Mouse (Mus musculus): ENCODE measurements around the gene Gm21985. TPM values are rescaled to one million over a fixed set of nuclear protein-coding genes. Genes with fewer than 3 reads are reported as not detected.
A peak's percentile ranks its signal among the peaks of the same experiment; 100 is the strongest.
"Not testable (repeated sequence)": the region's sequence is repeated elsewhere in the genome, so short reads cannot be mapped to it uniquely, and the experiment has no call there.

Gm21985 gene
- total RNA-seq, 2 experiments from 2014 or later = 1.3 TPM; not detected in 1

DNA sequence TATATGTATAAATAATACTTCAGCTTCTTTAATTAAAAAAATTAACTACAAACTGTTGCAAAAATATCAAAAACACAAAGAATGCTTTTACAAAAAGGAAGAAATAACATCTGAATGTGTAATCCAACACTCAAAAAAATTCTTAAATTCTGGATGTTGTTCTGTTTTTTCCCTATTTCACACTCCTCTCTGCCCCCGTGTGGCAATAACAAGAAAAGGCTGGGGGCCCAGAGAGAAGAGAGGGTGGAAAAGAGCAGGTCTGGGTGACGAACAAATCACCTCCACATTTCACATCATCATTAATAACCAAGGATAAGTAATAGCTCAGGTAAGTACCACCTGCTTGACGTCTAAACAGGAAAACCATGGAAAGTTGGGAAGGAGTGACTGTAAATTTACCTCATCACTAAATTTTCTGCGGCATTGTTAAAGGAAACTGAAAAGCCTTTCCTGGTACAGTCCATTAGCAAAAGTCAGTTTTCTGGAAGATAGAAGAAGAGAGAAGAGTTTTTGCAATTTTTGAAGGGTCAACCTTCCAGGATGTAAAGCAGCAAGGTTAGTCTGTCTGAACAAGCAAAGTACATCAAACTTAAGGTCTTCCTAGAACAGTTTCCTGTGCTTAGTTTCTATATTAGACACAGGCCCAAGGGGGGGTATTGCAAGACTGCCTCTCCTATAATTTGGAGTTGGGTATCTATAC lies 183.6 kb downstream of the Gm21985 start:
- ATAC-seq (replicated peaks; ENCODE audit: low FRiP score, poor library complexity, severe bottlenecking) = no peak

DNA sequence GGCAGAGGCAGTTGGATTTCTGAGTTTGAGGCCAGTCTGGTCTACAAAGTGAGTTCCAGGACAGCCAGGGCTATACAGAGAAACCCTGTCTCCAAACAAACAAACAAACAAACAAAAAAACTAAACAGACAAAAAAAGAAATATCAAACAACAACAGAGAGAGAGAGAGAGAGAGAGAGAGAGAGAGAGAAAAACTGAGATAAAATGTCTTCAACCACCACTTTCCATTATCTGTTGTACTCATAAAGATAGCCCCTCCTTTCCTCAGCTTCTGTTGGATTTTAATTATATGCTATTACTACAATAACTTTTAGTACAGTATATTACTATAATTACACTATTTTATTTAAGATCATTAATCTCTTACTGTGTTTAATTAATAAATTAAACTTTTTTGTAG lies 186.4 kb downstream of the Gm21985 start:
- ATAC-seq (replicated peaks; ENCODE audit: low FRiP score, poor library complexity, severe bottlenecking) = not testable (repeated sequence)

DNA sequence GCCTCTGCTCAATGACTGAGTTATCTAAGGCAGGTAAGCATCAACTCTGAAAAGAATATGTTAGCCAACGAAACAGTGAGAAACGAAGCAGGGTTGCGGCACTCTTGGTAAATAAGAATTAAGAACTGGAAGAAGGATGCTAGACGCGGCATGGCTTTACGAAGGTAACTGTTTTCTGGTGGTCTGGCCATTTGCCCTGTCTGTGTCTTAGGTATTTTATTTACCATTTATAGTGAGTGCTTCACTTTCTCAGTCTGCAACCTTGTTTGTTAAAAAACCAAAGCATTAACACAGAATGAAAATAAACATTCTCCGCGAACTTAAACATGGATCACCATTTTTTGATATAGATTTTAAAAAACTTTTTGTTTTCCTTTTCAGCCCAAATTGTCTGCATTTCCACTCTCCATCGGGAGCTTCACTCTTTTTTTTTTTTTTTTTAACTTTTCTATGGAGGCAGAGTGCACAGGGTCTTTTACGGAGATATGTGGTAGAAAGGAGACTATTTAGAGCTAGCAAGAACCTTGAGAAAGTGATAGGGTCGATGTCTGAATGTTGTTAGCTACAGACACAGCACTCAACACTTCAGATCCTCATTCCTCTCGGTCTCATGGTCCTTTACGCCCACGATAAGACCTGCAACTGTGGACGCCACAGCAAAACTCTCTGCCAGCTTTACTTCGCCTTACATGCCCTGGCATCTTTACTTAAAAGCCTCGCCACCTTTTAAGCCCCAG lies 188.2 kb downstream of the Gm21985 start:
- peak; percentile 65 for ATAC-seq (replicated peaks; ENCODE audit: low FRiP score, poor library complexity, severe bottlenecking)

DNA sequence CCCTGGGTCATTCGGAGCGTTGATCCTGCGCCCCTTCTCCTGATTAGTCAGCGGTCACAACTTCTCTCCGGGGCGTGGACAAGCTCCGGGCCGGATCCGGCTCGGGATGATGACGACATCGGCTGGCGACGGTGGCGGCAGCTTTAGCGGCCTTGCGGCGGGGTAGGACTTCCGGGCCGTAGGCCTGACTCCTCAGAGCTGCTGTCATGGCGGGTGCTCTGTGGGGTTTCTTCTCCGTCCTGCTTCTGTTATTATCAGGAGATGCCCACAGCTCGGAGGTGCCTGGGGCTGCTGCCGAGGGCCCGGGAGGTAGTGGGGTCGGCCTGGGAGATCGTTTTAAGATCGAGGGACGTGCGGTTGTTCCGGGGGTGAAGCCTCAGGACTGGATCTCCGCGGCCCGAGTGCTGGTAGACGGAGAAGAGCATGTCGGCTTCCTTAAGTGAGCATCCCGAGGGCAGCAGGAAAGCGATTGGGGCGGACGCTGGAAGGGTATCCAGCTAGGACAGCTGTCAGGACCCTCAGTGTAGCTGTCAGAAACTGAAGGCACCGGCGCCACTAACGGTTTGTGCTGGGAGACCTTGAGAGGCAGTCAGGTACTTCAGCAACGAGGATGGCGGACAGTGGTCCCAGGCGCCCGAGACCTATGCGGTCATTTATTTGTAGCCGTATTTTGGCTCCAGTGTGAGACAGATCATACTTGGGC lies 188.9 kb downstream of the Gm21985 start, which contains the start of gene Emc7:
Emc7 (plus strand) TSS at position 136 of the 703 bp plus-strand sequence.
- ATAC-seq (replicated peaks; ENCODE audit: low FRiP score, poor library complexity, severe bottlenecking) = peak; percentile 98

Other genes with a start within 250 kb of the Gm21985 start
- gene Olfr1311, start 241.9 kb upstream of the Gm21985 start, total RNA-seq (2015; ENCODE audit: low replicate concordance) = not detected in 2 replicates
- gene Olfr1311, start 241.9 kb upstream of the Gm21985 start, total RNA-seq (2017; ENCODE audit: low replicate concordance) = not detected in 2 replicates
- not detected in 2 replicates for gene Olfr1312, start 216.1 kb upstream of the Gm21985 start, total RNA-seq (2015; ENCODE audit: low replicate concordance)
- not detected in 2 replicates for gene Olfr1312, start 216.1 kb upstream of the Gm21985 start, total RNA-seq (2017; ENCODE audit: low replicate concordance)
- not detected in 2 replicates for gene Olfr1313, start 188.5 kb upstream of the Gm21985 start, total RNA-seq (2015; ENCODE audit: low replicate concordance)
- not detected in 2 replicates for gene Olfr1313, start 188.5 kb upstream of the Gm21985 start, total RNA-seq (2017; ENCODE audit: low replicate concordance)
- not detected in 2 replicates for gene Olfr1314, start 169.5 kb upstream of the Gm21985 start, total RNA-seq (2015; ENCODE audit: low replicate concordance)
- gene Olfr1314, start 169.5 kb upstream of the Gm21985 start, total RNA-seq (2017; ENCODE audit: low replicate concordance) = not detected in 2 replicates
- gene Olfr1315-ps1, start 150.9 kb upstream of the Gm21985 start, total RNA-seq (2015; ENCODE audit: low replicate concordance) = not detected in 2 replicates
- gene Olfr1315-ps1, start 150.9 kb upstream of the Gm21985 start, total RNA-seq (2017; ENCODE audit: low replicate concordance) = not detected in 2 replicates
- not detected in 2 replicates for gene Olfr1316, start 131.3 kb upstream of the Gm21985 start, total RNA-seq (2015; ENCODE audit: low replicate concordance)
- gene Olfr1316, start 131.3 kb upstream of the Gm21985 start, total RNA-seq (2017; ENCODE audit: low replicate concordance) = not detected in 2 replicates
- not detected in 2 replicates for gene Olfr1317, start 126.0 kb upstream of the Gm21985 start, total RNA-seq (2015; ENCODE audit: low replicate concordance)
- not detected in 2 replicates for gene Olfr1317, start 126.0 kb upstream of the Gm21985 start, total RNA-seq (2017; ENCODE audit: low replicate concordance)
- not detected in 2 replicates for gene Olfr1318, start 112.1 kb upstream of the Gm21985 start, total RNA-seq (2015; ENCODE audit: low replicate concordance)
- not detected in 2 replicates for gene Olfr1318, start 112.1 kb upstream of the Gm21985 start, total RNA-seq (2017; ENCODE audit: low replicate concordance)
- 2.5 and 5.0 TPM in 2 replicates for gene Lpcat4, start 26.8 kb upstream of the Gm21985 start, total RNA-seq (2015; ENCODE audit: low replicate concordance)
- gene Lpcat4, start 26.8 kb upstream of the Gm21985 start, total RNA-seq (2017; ENCODE audit: low replicate concordance) = 0.39 TPM in 1 of 2 replicates, not detected in the other
- not detected in 2 replicates for gene Nutm1, start 7.0 kb upstream of the Gm21985 start, total RNA-seq (2015; ENCODE audit: low replicate concordance)
- gene Nutm1, start 7.0 kb upstream of the Gm21985 start, total RNA-seq (2017; ENCODE audit: low replicate concordance) = not detected in 2 replicates
- 23.5 and 32.4 TPM in 2 replicates for gene Nop10, start 4.4 kb upstream of the Gm21985 start, total RNA-seq (2015; ENCODE audit: low replicate concordance)
- 12.3 and 16.3 TPM in 2 replicates for gene Nop10, start 4.4 kb upstream of the Gm21985 start, total RNA-seq (2017; ENCODE audit: low replicate concordance)
- gene Slc12a6, start 489 bp upstream of the Gm21985 start, total RNA-seq (2015; ENCODE audit: low replicate concordance) = 52.8 and 57.7 TPM in 2 replicates
- 42.4 and 70.9 TPM in 2 replicates for gene Slc12a6, start 489 bp upstream of the Gm21985 start, total RNA-seq (2017; ENCODE audit: low replicate concordance)
- gene Emc4, start 101.7 kb downstream of the Gm21985 start, total RNA-seq (2015; ENCODE audit: low replicate concordance) = 23.5 and 30.3 TPM in 2 replicates
- 9.9 and 11.3 TPM in 2 replicates for gene Emc4, start 101.7 kb downstream of the Gm21985 start, total RNA-seq (2017; ENCODE audit: low replicate concordance)
- 21.3 and 29.3 TPM in 2 replicates for gene Katnbl1, start 112.9 kb downstream of the Gm21985 start, total RNA-seq (2015; ENCODE audit: low replicate concordance)
- gene Katnbl1, start 112.9 kb downstream of the Gm21985 start, total RNA-seq (2017; ENCODE audit: low replicate concordance) = 20.7 and 21.3 TPM in 2 replicates
- 5.0 and 5.8 TPM in 2 replicates for gene Emc7, start 188.7 kb downstream of the Gm21985 start, total RNA-seq (2015; ENCODE audit: low replicate concordance)
- 7.2 and 7.3 TPM in 2 replicates for gene Emc7, start 188.7 kb downstream of the Gm21985 start, total RNA-seq (2017; ENCODE audit: low replicate concordance)
- not detected in 2 replicates for gene Chrm5, start 214.5 kb downstream of the Gm21985 start, total RNA-seq (2015; ENCODE audit: low replicate concordance)
- not detected in 2 replicates for gene Chrm5, start 214.5 kb downstream of the Gm21985 start, total RNA-seq (2017; ENCODE audit: low replicate concordance)
- gene Aven, start 226.7 kb downstream of the Gm21985 start, total RNA-seq (2015; ENCODE audit: low replicate concordance) = 1.4 TPM in 1 of 2 replicates, not detected in the other
- 2.3 and 5.1 TPM in 2 replicates for gene Aven, start 226.7 kb downstream of the Gm21985 start, total RNA-seq (2017; ENCODE audit: low replicate concordance)

All from erythroid progenitor cell, adult 5-6 weeks (primary cell).